Mouse (Mus musculus) cerebellum, adult 11 months (tissue): Measurements from ENCODE around the gene B230217C12Rik.
A peak's percentile ranks its signal among the peaks of the same experiment; 100 is the strongest.

Experiments used
- DNase-seq: peaks from one replicate; pipeline ENCODE4 v3.0.0; 2022

Gene B230217C12Rik

GRCm38 (mm10) chr11:97840539-97840954 is at the start of gene B230217C12Rik:
Gene B230217C12Rik, plus strand, starts transcription at chr11:97840780.
- DNase-seq, result peak; percentile 50

- DNase-seq, result no peak
These were observed 47.4 kb upstream of the B230217C12Rik start for GRCm38 (mm10) chr11:97793165-97793564.

- peak; percentile 80 for DNase-seq
These were observed 43.7 kb upstream of the B230217C12Rik start for GRCm38 (mm10) chr11:97796910-97797309.

GRCm38 (mm10) chr11:97797369-97798082 is 43.1 kb upstream of the B230217C12Rik start:
- DNase-seq, result no peak

- no peak for DNase-seq
These were observed 42.5 kb upstream of the B230217C12Rik start for GRCm38 (mm10) chr11:97798083-97798435.

- peak; percentile 92 for DNase-seq
These were observed 41.8 kb upstream of the B230217C12Rik start, which contains the start of gene Lasp1 for GRCm38 (mm10) chr11:97798782-97799145. Gene Lasp1, plus strand, starts transcription at chr11:97799000.

GRCm38 (mm10) chr11:97799146-97799993 is 41.2 kb upstream of the B230217C12Rik start:
- peak; percentile 92 for DNase-seq

GRCm38 (mm10) chr11:97799994-97800690 is 40.4 kb upstream of the B230217C12Rik start:
- peak; percentile 68 for DNase-seq

- DNase-seq, result peak; percentile 44
These were observed 39.7 kb upstream of the B230217C12Rik start for GRCm38 (mm10) chr11:97800691-97801408.

GRCm38 (mm10) chr11:97801409-97802193 is 39.0 kb upstream of the B230217C12Rik start:
- DNase-seq, result peak; percentile 58

- DNase-seq, result no peak
These were observed 38.4 kb upstream of the B230217C12Rik start for GRCm38 (mm10) chr11:97802194-97802470.

- no peak for DNase-seq
These were observed 38.1 kb upstream of the B230217C12Rik start for GRCm38 (mm10) chr11:97802495-97802894.

GRCm38 (mm10) chr11:97803847-97804246 is 36.7 kb upstream of the B230217C12Rik start:
- no peak for DNase-seq

- DNase-seq, result no peak
These were observed 35.5 kb upstream of the B230217C12Rik start for GRCm38 (mm10) chr11:97804841-97805661.

GRCm38 (mm10) chr11:97805662-97806612 is 34.6 kb upstream of the B230217C12Rik start:
- no peak for DNase-seq

GRCm38 (mm10) chr11:97806613-97806964 is 34.0 kb upstream of the B230217C12Rik start:
- no peak for DNase-seq

- DNase-seq, result no peak
These were observed 33.0 kb upstream of the B230217C12Rik start for GRCm38 (mm10) chr11:97807626-97808025.

- DNase-seq, result no peak
These were observed 32.5 kb upstream of the B230217C12Rik start for GRCm38 (mm10) chr11:97808093-97808492.

GRCm38 (mm10) chr11:97808621-97809234 is 31.9 kb upstream of the B230217C12Rik start:
- peak; percentile 64 for DNase-seq
